Mouse (Mus musculus) stomach, embryonic 16.5 days (tissue): Measurements from ENCODE around the gene Cdkal1. TPM values are rescaled to one million over a fixed set of nuclear protein-coding genes. Genes with fewer than 3 reads are reported as not detected.

Experiments used
- ATAC-seq: fragments of 200-750 bp; cut with Nextera tagmentation; 2 replicates; pipeline ENCODE4 v1.8.0; 2017; ENCODE audit warnings: moderate number of reproducible peaks, moderate TSS enrichment; ENCODE audit not compliant: insufficient read depth, low FRiP score
- H3K27ac ChIP-seq: fragments of 300-500 bp; sonication (generic); 2 replicates; pipeline ENCODE4 v1.5.1; 2014; ENCODE audit warnings: low read length
- H3K27me3 ChIP-seq: fragments of 300-500 bp; sonication (generic); 2 replicates; pipeline ENCODE4 v1.6.1; 2014; ENCODE audit warnings: low read length, control low read depth, mixed read lengths; ENCODE audit not compliant: control insufficient read depth, insufficient read depth
- H3K36me3 ChIP-seq: fragments of 300-500 bp; sonication (generic); 2 replicates; pipeline ENCODE4 v1.6.1; 2014; ENCODE audit warnings: low read length; ENCODE audit not compliant: control insufficient read depth, insufficient read depth
- H3K4me1 ChIP-seq: fragments of 300-500 bp; sonication (generic); 2 replicates; pipeline ENCODE4 v1.6.1; 2014; ENCODE audit warnings: low read length, control low read depth, mixed read lengths; ENCODE audit not compliant: control insufficient read depth, insufficient read depth
- H3K4me2 ChIP-seq: fragments of 300-500 bp; sonication (generic); 2 replicates; pipeline ENCODE4 v1.6.1; 2014; ENCODE audit warnings: low read depth, low read length, mixed read lengths
- H3K4me3 ChIP-seq: fragments of 300-500 bp; sonication (generic); replicated peaks from 2 replicates; pipeline ENCODE4 v1.5.1; 2014; ENCODE audit warnings: mild to moderate bottlenecking, low read length
- H3K9ac ChIP-seq: fragments of 300-500 bp; sonication (generic); 2 replicates; pipeline ENCODE4 v1.6.1; 2014; ENCODE audit warnings: low read length
- H3K9me3 ChIP-seq: fragments of 300-500 bp; sonication (generic); replicated peaks from 2 replicates; pipeline ENCODE4 v1.6.1; 2016; ENCODE audit warnings: low read length, control low read depth; ENCODE audit not compliant: control insufficient read depth
- WGBS: fragments of 180-500 bp; shearing (Covaris S2); extraction: QIAGEN DNeasy Blood & Tissue Kit; methylation state at CpG from one replicate; pipeline ENCODE4 v1.1.7; 2014; 5-methylcytosine and 5-hydroxymethylcytosine counted together
- polyA plus RNA-seq: library from polyadenylated mRNA; unstranded; fragments of >200 nt; fragmentation: Nextera tagmentation; extraction: Ambion mirVana; gene quantifications from 2 replicates; pipeline ENCODE4 v1.2.1, GENCODE M21; 2015

Cdkal1 gene
- polyA plus RNA-seq, 1 experiment from 2014 or later, result 29.8 TPM

DNA sequence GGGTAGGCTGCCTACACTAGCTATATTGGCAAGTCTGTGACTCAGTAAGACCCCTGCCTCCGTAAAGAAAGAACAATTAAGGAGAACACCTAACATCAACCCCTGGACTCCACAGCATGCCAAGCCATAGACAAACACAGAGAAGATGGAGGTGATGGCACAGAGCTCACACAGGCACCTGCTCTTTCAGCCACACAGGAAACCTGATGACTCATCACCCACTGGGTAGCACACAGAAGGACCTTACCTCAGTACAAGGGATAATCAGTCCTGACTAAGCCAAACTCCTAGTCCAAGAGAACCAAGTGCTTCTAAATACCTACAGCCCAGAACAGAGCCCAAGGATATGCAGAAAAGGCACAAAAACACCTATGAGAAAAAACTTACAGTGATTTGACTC lies 50.2 kb downstream of the Cdkal1 start:
- Histone ChIP-seq H3K9me3 (no peaks in the 10 kb centered on the region), H3K4me1 (no peaks in the 10 kb centered on the region), H3K27ac (no peak overlapping the region), H3K27me3 (no peaks in the 10 kb centered on the region), H3K4me3 (no peak overlapping the region), H3K9ac (no peak overlapping the region), H3K4me2 (no peak overlapping the region), H3K36me3 (no peaks in the 10 kb centered on the region)
- ATAC-seq, result no peak
- WGBS, result 81% methylated on average over 1 of the region's 1 CpGs

DNA sequence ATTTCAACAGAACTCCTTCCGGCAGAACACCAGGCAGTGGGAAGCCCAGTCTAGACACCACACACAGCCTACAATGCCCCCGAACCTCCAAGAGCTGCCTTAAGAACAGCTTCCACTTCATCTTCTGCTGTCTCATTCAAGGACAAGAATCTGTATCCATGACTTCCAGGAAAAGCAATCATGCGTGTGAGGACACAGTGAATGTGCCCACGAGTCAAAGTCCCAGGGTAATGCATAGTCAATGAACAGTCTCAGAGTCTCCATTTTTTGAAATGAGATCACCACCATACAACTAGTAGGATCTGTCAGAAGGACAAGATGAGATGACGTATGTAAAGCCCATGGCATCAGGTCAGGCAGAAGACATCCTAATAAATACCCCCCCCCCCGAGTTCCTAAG lies 51.4 kb downstream of the Cdkal1 start:
- Histone ChIP-seq H3K4me1 (no peaks in the 10 kb centered on the region), H3K9ac (no peak overlapping the region), H3K27ac (no peak overlapping the region), H3K4me2 (no peak overlapping the region), H3K9me3 (no peaks in the 10 kb centered on the region), H3K4me3 (no peak overlapping the region), H3K27me3 (no peaks in the 10 kb centered on the region), H3K36me3 (no peaks in the 10 kb centered on the region)
- 94% methylated on average over 6 of the region's 6 CpGs for WGBS
- no peak for ATAC-seq

DNA sequence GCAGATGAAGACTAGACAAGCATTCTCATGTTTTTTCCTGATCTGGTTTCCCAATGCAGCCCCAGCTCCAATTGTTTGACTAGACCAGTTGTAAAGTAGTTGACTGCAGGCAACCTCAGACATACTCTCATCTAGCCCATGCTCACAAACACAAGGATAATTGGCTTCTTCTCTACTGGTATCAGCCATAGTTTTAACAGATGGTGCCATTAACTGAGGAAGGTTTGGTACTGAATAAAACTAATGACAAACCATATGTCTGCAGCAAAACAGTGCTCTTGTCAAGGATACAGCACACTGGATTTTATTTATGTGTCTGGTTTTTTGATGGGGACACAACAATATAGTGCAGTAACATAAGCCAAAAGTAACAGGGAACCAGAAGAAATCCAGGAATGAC lies 52.8 kb downstream of the Cdkal1 start:
- no peaks in the 10 kb centered on the region for H3K9me3 ChIP-seq
- H3K27me3 ChIP-seq, result no peaks in the 10 kb centered on the region
- no peaks in the 10 kb centered on the region for H3K4me1 ChIP-seq
- no peak overlapping the region for H3K9ac ChIP-seq
- ATAC-seq, result no peak
- no peak overlapping the region for H3K27ac ChIP-seq
- H3K36me3 ChIP-seq, result no peaks in the 10 kb centered on the region
- no peak overlapping the region for H3K4me3 ChIP-seq
- H3K4me2 ChIP-seq, result no peak overlapping the region

DNA sequence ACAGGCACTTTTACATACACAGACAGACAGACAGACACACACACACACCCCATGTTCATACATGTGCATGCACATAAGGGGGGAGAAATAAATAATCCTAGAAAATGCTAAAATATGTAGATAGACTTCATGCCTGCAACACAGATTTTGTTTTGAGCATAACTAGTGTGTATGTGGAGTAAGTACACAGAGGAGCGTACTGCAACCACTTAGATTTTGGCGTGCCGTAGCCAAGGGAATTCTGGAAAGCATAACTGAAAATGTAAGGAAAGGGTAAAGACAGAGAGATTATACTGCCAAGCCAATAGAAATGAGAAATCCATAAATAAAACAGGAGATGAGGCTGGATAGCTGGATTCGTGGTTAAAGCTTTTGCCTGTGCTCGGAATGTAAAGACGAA lies 55.4 kb downstream of the Cdkal1 start:
- Histone ChIP-seq H3K9ac (no peak overlapping the region), H3K27ac (no peak overlapping the region), H3K4me3 (no peak overlapping the region), H3K36me3 (no peaks in the 10 kb centered on the region), H3K27me3 (no peaks in the 10 kb centered on the region), H3K9me3 (no peaks in the 10 kb centered on the region), H3K4me1 (no peaks in the 10 kb centered on the region), H3K4me2 (no peak overlapping the region)
- no peak for ATAC-seq
- WGBS, result 92% methylated on average over 6 of the region's 6 CpGs

DNA sequence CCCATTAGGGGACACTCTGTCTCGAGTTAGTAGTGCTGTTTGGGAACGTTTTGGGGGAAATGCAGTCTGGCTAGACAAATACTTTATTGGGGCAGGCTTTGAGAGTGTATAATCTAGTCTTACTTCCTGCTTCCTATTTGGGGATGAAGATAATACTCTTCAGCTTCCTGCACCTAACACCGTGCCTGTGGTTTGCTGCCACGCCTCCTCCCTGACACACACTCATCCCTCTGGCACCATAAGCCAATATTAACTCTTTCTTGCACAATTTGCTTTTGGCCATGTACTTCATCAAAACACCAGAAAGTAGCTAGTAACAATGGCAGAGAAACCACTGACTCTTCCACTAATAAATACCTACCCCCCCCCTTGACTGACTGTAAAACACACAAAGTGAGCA lies 63.4 kb downstream of the Cdkal1 start:
- Histone ChIP-seq H3K9ac (no peak overlapping the region), H3K4me1 (no peaks in the 10 kb centered on the region), H3K4me3 (no peak overlapping the region), H3K27me3 (no peaks in the 10 kb centered on the region), H3K27ac (no peak overlapping the region), H3K9me3 (no peaks in the 10 kb centered on the region), H3K36me3 (no peaks in the 10 kb centered on the region), H3K4me2 (no peak overlapping the region)
- 37% methylated on average over 4 of the region's 4 CpGs for WGBS
- no peak for ATAC-seq

DNA sequence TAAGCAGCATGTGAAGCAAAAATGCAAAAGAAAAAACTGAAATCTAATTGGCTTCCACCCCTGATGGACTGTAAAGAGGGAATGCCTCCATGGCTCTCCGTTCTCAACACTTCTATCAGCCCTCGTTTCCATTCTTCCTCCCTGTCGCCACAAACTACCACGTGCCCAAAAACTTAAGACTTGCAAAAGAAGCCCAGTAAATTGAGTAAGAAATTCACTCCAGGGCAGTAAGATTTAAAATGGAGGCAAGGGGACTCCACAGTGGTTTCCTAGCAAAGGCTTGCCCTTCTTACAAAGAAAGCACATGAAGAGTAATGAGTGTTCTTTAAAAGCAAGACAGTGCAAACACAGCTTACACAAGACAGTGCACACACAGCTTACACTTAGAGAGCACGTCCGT lies 64.0 kb downstream of the Cdkal1 start:
- Histone ChIP-seq H3K4me3 (no peak overlapping the region), H3K4me2 (no peak overlapping the region), H3K9me3 (no peaks in the 10 kb centered on the region), H3K9ac (no peak overlapping the region), H3K27ac (no peak overlapping the region), H3K27me3 (no peaks in the 10 kb centered on the region), H3K4me1 (no peaks in the 10 kb centered on the region), H3K36me3 (no peaks in the 10 kb centered on the region)
- 73% methylated on average over 6 of the region's 6 CpGs for WGBS
- no peak for ATAC-seq

DNA sequence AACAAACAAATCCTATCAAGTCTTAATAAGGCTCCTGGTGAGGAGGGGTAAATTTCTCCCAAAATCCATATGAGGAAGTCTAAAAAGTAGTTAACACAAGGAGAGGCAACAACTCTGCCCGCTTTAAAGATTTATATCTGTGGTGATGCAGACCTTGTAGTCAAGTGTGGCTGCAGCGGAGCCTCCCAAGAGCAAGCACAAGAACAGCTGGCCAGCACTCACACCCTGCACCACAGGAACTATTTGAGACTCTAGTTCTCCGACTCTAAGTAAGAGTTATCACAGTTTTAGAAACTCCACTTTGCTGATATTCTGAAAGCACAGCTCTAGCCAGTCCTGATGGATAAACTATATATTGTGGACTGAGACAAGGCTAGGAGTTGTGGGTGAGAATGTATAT lies 68.5 kb downstream of the Cdkal1 start:
- no peaks in the 10 kb centered on the region for H3K36me3 ChIP-seq
- no peak for ATAC-seq
- H3K9me3 ChIP-seq, result no peaks in the 10 kb centered on the region
- H3K4me1 ChIP-seq, result peaks cover 3% of the 10 kb centered on the region; the same call in 1 of the 2 replicates
- 63% methylated on average over 3 of the region's 3 CpGs for WGBS
- no peak overlapping the region for H3K27ac ChIP-seq
- H3K27me3 ChIP-seq, result no peaks in the 10 kb centered on the region
- H3K4me2 ChIP-seq, result no peak overlapping the region
- H3K9ac ChIP-seq, result no peak overlapping the region
- no peak overlapping the region for H3K4me3 ChIP-seq

DNA sequence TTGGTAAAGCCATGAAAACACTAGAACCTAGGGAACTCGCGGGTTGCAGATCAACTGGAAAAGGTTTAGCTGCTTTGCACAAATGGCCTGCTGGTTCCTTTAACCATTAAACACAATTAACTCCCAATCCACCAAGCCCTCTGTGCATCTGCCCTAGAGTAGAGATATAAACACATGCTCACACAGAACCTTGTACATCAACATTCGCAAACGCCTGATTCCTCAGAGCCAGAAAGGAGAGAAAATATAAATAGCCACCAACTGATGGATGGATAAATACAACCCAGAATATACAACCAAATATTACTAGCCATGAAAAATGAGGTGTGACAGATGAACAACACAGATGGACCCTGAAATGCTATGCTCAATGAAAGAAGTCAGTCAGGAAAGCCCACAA lies 70.6 kb downstream of the Cdkal1 start:
- Histone ChIP-seq H3K4me3 (no peak overlapping the region), H3K27ac (no peak overlapping the region), H3K9ac (no peak overlapping the region), H3K9me3 (no peaks in the 10 kb centered on the region), H3K4me2 (no peak overlapping the region), H3K27me3 (no peaks in the 10 kb centered on the region), H3K4me1 (peaks cover 15% of the 10 kb centered on the region), H3K36me3 (no peaks in the 10 kb centered on the region)
- WGBS, result 65% methylated on average over 4 of the region's 4 CpGs
- ATAC-seq, result no peak

DNA sequence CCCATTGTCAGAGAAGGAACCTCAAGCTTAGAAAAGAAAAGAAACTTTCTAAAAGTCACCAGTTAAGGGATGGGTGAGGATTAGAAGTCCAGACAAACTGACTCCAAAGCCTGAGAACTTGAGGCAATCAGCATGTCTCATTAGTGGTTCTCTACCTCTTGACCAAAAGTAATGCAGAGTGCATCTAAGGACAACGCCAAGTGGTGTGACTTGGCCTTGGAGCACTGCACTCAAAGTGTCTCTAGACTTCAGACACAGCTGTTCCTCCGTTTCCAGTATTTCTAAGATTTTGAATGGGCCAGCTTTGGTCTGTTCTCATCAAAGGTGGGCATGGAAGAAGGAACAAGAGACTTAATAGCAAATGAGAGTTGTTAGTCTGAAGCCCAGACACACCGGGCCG lies 74.1 kb downstream of the Cdkal1 start:
- Histone ChIP-seq H3K9ac (no peak overlapping the region), H3K36me3 (no peaks in the 10 kb centered on the region), H3K4me1 (peaks cover 15% of the 10 kb centered on the region), H3K4me2 (no peak overlapping the region), H3K27ac (peak overlapping the region; percentile 87), H3K4me3 (no peak overlapping the region), H3K27me3 (no peaks in the 10 kb centered on the region), H3K9me3 (no peaks in the 10 kb centered on the region)
- WGBS, result 69% methylated on average over 4 of the region's 4 CpGs
- ATAC-seq, result no peak

DNA sequence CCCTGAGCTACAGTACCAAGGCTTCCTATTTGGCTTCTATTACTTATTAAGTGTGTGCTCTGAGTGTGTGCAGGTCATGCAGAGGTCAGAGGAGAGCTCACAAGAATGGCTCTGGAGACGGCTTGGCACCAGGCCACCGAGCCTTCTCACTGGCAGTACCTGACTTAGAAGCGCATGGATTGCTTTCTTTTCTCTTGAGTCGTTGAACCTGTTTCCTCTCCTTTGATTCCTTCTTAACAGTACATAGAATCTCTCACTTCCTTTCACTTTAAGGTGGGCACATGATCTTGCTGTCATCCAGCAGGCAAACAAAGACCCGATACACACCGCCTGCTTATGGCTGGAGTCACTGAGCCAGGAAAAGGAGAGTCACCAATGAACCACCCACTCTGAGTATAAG lies 74.8 kb downstream of the Cdkal1 start:
- peak overlapping the region; percentile 87 for H3K27ac ChIP-seq
- peak; percentile 81 for ATAC-seq
- 35% methylated on average over 6 of the region's 6 CpGs for WGBS

More for the DNA sequence above, 74.8 kb downstream of the Cdkal1 start:
- Histone ChIP-seq H3K4me1 (peaks cover 15% of the 10 kb centered on the region), H3K27me3 (no peaks in the 10 kb centered on the region), H3K9me3 (no peaks in the 10 kb centered on the region), H3K4me2 (no peak overlapping the region), H3K36me3 (no peaks in the 10 kb centered on the region), H3K4me3 (no peak overlapping the region), H3K9ac (no peak overlapping the region)
